Mouse (Mus musculus): ENCODE measurements around the gene Birc6.

DNA sequence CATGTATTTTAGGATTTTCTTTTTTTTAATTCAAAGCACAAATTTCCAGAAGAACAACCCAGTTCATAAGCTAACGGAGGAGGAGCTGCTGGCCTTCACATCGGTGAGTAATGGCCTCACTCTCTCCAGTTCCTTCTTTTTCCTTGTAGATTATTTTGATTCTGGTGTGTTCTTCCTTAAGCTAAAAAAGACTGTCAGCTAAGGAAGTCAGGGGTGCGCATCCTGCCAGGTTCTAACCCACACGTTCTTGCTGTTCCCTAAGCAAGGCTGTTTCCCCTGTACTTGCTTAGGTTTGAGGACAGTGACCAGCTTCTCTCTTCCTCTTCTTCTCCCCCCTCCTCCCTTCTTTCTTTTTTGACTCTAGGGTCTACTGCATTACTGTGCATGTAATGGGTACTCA, 222.9 kb downstream of the Birc6 start:
- TF ChIP-seq GATA1 (IDR thresholded peaks at IDR 0.05; ENCODE audit: low read length) (no peak), TAL1 (IDR thresholded peaks at IDR 0.05; ENCODE audit: low read length) (no peak)
